Mouse (Mus musculus) G1E (cell line): ENCODE results near the gene Gabrg1.

Source experiments
- CTCF ChIP-seq: IDR thresholded peaks from 2 replicates; pipeline ENCODE4 v1.5.1; 2012; ENCODE audit warnings: low read depth, low read length, inconsistent platforms, mixed read lengths
- GATA1 ChIP-seq: IDR thresholded peaks from 2 replicates; pipeline ENCODE4 v1.6.1; 2012; ENCODE audit warnings: borderline replicate concordance, low read length, inconsistent platforms, mixed read lengths
- GATA2 ChIP-seq: IDR thresholded peaks from 2 replicates; pipeline ENCODE4 v1.6.1; 2012; ENCODE audit warnings: low read depth, low read length, inconsistent platforms, borderline replicate concordance
- POLR2AphosphoS5 ChIP-seq: IDR thresholded peaks from 2 replicates; pipeline ENCODE4 v1.6.1; 2012; ENCODE audit warnings: low read depth, low read length, inconsistent platforms; ENCODE audit not compliant: insufficient replicate concordance
- TAL1 ChIP-seq: conservative IDR thresholded peaks from 2 replicates; pipeline ENCODE4 v1.6.1; 2012; ENCODE audit warnings: low read depth, low read length, inconsistent platforms, mixed read lengths

DNA sequence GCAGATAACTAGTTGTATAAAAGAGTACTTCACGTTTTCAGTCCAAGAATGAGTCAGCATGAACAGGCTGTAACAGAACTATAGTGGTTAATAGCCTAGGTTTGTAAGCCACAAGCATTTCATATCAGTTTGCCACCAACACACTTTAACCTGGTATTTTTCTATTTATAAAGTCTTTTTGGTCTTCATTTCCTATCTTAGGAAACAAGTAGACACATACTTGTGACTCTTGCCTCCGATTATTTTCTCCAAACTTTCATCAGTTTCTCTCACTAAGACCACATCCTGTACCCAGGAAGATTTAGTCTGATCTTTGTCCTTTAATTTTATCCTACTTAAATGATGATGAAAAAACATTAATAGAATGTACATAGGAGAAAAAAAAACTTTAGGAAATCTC is 23.7 kb downstream of the Gabrg1 start:
- TF ChIP-seq CTCF: no peak
- no peak for TF ChIP-seq POLR2AphosphoS5
- no peak for TF ChIP-seq GATA1
- no peak for TF ChIP-seq TAL1
- no peak for TF ChIP-seq GATA2
